Mouse (Mus musculus) v-Abl transformed pro-B cells (cell line): ENCODE measurements around the gene Brat1.

Source experiments
- in situ Hi-C, 2 experiments: fragments of 400-800 bp; cut with MboI; formaldehyde crosslinking; loops; one replicate each; pipeline ENCODE4 v1.15.1; 2025; ENCODE audit not compliant: unreplicated experiment in 2 of 2

Gene Brat1

GRCm38 (mm10) chr5:140699776-140700175, 5.0 kb upstream of the Brat1 start:
- in situ Hi-C loops: no loop called here

- in situ Hi-C loops: no loop called here
Observed at GRCm38 (mm10) chr5:140701661-140702060, 3.1 kb upstream of the Brat1 start.

GRCm38 (mm10) chr5:140702103-140702513, 2.7 kb upstream of the Brat1 start, which contains the start of gene Iqce:
TSS of gene Iqce (minus strand) at chr5:140702378.
- in situ Hi-C loops: no loop called here

- in situ Hi-C loops: no loop called here
Observed at GRCm38 (mm10) chr5:140702618-140703175, 2.1 kb upstream of the Brat1 start.

GRCm38 (mm10) chr5:140703480-140704377, 1.1 kb upstream of the Brat1 start:
- in situ Hi-C loops: no loop called here

- in situ Hi-C loops: no loop called here
Observed at GRCm38 (mm10) chr5:140705501-140706171, 825 bp downstream of the Brat1 start.

- in situ Hi-C loops: no loop called here
Observed at GRCm38 (mm10) chr5:140710315-140710714, 5.5 kb downstream of the Brat1 start.

- in situ Hi-C loops: no loop called here
Observed at GRCm38 (mm10) chr5:140711040-140711439, 6.2 kb downstream of the Brat1 start.

- in situ Hi-C loops: no loop called here
Observed at GRCm38 (mm10) chr5:140720773-140721172, 16.0 kb downstream of the Brat1 start.

- in situ Hi-C loops: no loop called here
Observed at GRCm38 (mm10) chr5:140722121-140722520, 17.3 kb downstream of the Brat1 start.

GRCm38 (mm10) chr5:140723822-140724221, 19.0 kb downstream of the Brat1 start, which contains the start of gene Amz1:
TSS of gene Amz1 (plus strand) at chr5:140724127.
- in situ Hi-C loops: no loop called here

- in situ Hi-C loops: no loop called here
Observed at GRCm38 (mm10) chr5:140726062-140726839, 21.4 kb downstream of the Brat1 start.

- in situ Hi-C loops: no loop called here
Observed at GRCm38 (mm10) chr5:140726946-140727740, 22.3 kb downstream of the Brat1 start.

- in situ Hi-C loops: no loop called here
Observed at GRCm38 (mm10) chr5:140731040-140731797, 26.4 kb downstream of the Brat1 start.

GRCm38 (mm10) chr5:140732195-140732594, 27.4 kb downstream of the Brat1 start:
- in situ Hi-C loops: no loop called here

GRCm38 (mm10) chr5:140733336-140733735, 28.5 kb downstream of the Brat1 start:
- in situ Hi-C loops: no loop called here

GRCm38 (mm10) chr5:140735297-140735696, 30.5 kb downstream of the Brat1 start:
- in situ Hi-C loops: no loop called here

GRCm38 (mm10) chr5:140736166-140736565, 31.4 kb downstream of the Brat1 start:
- in situ Hi-C loops: no loop called here

GRCm38 (mm10) chr5:140739813-140740212, 35.0 kb downstream of the Brat1 start:
- in situ Hi-C loops: loop anchor here (5.0 to 10.0 kb wide), 2 partner anchors 198 to 1585 kb away; no protein-coding TSS in a partner anchor
